Mouse (Mus musculus) hindbrain, embryonic 11.5 days (tissue): ENCODE measurements at regions not wholly inside any gene's neighbourhood (a gene's known extent, or its start where the extent isn't known, plus 50 kb on each side); places are given as distances from the start of the nearest gene placed in this dataset.
"Not testable (repeated sequence)": the region's sequence is repeated elsewhere in the genome, so short reads cannot be mapped to it uniquely, and the experiment has no call there.

Experiments
- ATAC-seq: fragments of 200-750 bp; cut with Nextera tagmentation; 2 replicates; pipeline ENCODE4 v1.8.0; 2017; ENCODE audit warnings: mild to moderate bottlenecking, moderate TSS enrichment, moderate library complexity; ENCODE audit not compliant: low FRiP score
- DNase-seq: peaks from one replicate; pipeline ENCODE4 v3.0.0-alpha.2; 2015; ENCODE audit warnings: low spot score
- H3K27ac ChIP-seq: fragments of 300-500 bp; sonication (generic); 2 replicates; pipeline ENCODE4 v1.5.1; 2014; ENCODE audit warnings: mild to moderate bottlenecking, low read depth, low read length
- H3K27me3 ChIP-seq: fragments of 300-500 bp; sonication (generic); 2 replicates; pipeline ENCODE4 v1.6.1; 2014; ENCODE audit warnings: mild to moderate bottlenecking, low read length, moderate library complexity, mixed read lengths; ENCODE audit not compliant: control insufficient read depth, insufficient read depth
- H3K36me3 ChIP-seq: fragments of 300-500 bp; sonication (generic); 2 replicates; pipeline ENCODE4 v1.6.1; 2014; ENCODE audit warnings: mild to moderate bottlenecking, low read length, moderate library complexity, mixed read lengths; ENCODE audit not compliant: control insufficient read depth, insufficient read depth
- H3K4me1 ChIP-seq: fragments of 300-500 bp; sonication (generic); replicated peaks from 2 replicates; pipeline ENCODE4 v1.6.1; 2014; ENCODE audit warnings: low read length, mixed read lengths; ENCODE audit not compliant: control insufficient read depth, insufficient read depth
- H3K4me2 ChIP-seq: fragments of 300-500 bp; sonication (generic); replicated peaks from 2 replicates; pipeline ENCODE4 v1.6.1; 2014; ENCODE audit warnings: mild to moderate bottlenecking, low read depth, low read length
- H3K4me3 ChIP-seq: fragments of 300-500 bp; sonication (generic); 2 replicates; pipeline ENCODE4 v1.5.1; 2014; ENCODE audit warnings: low read depth, low read length
- H3K9ac ChIP-seq: fragments of 300-500 bp; sonication (generic); 2 replicates; pipeline ENCODE4 v1.6.1; 2014; ENCODE audit warnings: low read depth, low read length
- H3K9me3 ChIP-seq: fragments of 300-500 bp; sonication (generic); 2 replicates; pipeline ENCODE4 v1.6.1; 2016; ENCODE audit warnings: low read length; ENCODE audit not compliant: control insufficient read depth
- WGBS: fragments of 180-500 bp; shearing (Covaris S2); extraction: QIAGEN DNeasy Blood & Tissue Kit; methylation state at CpG from one replicate; pipeline ENCODE4 v1.1.7; 2014; 5-methylcytosine and 5-hydroxymethylcytosine counted together

- no peak for ATAC-seq
- H3K27ac ChIP-seq: no peak overlapping the region
- no peak overlapping the region for H3K4me2 ChIP-seq
- no peak for DNase-seq
- no peak overlapping the region for H3K4me3 ChIP-seq
- no peaks in the 10 kb centered on the region for H3K4me1 ChIP-seq
- H3K9me3 ChIP-seq: no peaks in the 10 kb centered on the region
- H3K9ac ChIP-seq: no peak overlapping the region
- H3K36me3 ChIP-seq: no peaks in the 10 kb centered on the region
- H3K27me3 ChIP-seq: no peaks in the 10 kb centered on the region
Measured at GRCm38 (mm10) chr5:39251021-39251420, 374.4 kb upstream of the Clnk start.

GRCm38 (mm10) chr5:39219698-39220097, 343.1 kb upstream of the Clnk start:
- H3K36me3 ChIP-seq: no peaks in the 10 kb centered on the region
- no peak for DNase-seq
- no peak overlapping the region for H3K4me2 ChIP-seq
- no peak overlapping the region for H3K4me3 ChIP-seq
- H3K27ac ChIP-seq: no peak overlapping the region
- no peaks in the 10 kb centered on the region for H3K9me3 ChIP-seq
- H3K4me1 ChIP-seq: no peaks in the 10 kb centered on the region
- ATAC-seq: no peak
- WGBS: 83% methylated on average over 5 of the region's 5 CpGs
- no peaks in the 10 kb centered on the region for H3K27me3 ChIP-seq
- no peak overlapping the region for H3K9ac ChIP-seq

GRCm38 (mm10) chr5:39216326-39216725, 339.7 kb upstream of the Clnk start:
- ATAC-seq (no peak), DNase-seq (no peak)
- Histone ChIP-seq H3K9me3 (no peaks in the 10 kb centered on the region), H3K4me2 (no peak overlapping the region), H3K36me3 (no peaks in the 10 kb centered on the region), H3K9ac (no peak overlapping the region), H3K4me3 (no peak overlapping the region), H3K4me1 (no peaks in the 10 kb centered on the region), H3K27me3 (no peaks in the 10 kb centered on the region), H3K27ac (no peak overlapping the region)
- 97% methylated on average over 5 of the region's 5 CpGs for WGBS

GRCm38 (mm10) chr5:39215016-39215415, 338.4 kb upstream of the Clnk start:
- Histone ChIP-seq H3K36me3 (no peaks in the 10 kb centered on the region), H3K9me3 (no peaks in the 10 kb centered on the region), H3K9ac (no peak overlapping the region), H3K4me1 (no peaks in the 10 kb centered on the region), H3K27me3 (no peaks in the 10 kb centered on the region), H3K4me2 (no peak overlapping the region), H3K27ac (no peak overlapping the region), H3K4me3 (no peak overlapping the region)
- WGBS: 78% methylated on average over 3 of the region's 3 CpGs
- no peak for ATAC-seq
- DNase-seq: no peak

- peak; percentile 64 for ATAC-seq
- Histone ChIP-seq H3K4me2 (no peak overlapping the region), H3K9ac (no peak overlapping the region), H3K9me3 (no peaks in the 10 kb centered on the region), H3K36me3 (no peaks in the 10 kb centered on the region), H3K27ac (no peak overlapping the region), H3K4me3 (no peak overlapping the region), H3K4me1 (no peaks in the 10 kb centered on the region), H3K27me3 (no peaks in the 10 kb centered on the region)
- DNase-seq: peak; percentile 5
Measured at GRCm38 (mm10) chr5:39212550-39212949, 335.9 kb upstream of the Clnk start.

- Histone ChIP-seq H3K9ac (no peak overlapping the region), H3K27me3 (no peaks in the 10 kb centered on the region), H3K27ac (no peak overlapping the region)
Measured at GRCm38 (mm10) chr5:39198856-39199255, 322.2 kb upstream of the Clnk start.

GRCm38 (mm10) chr5:39191153-39191552, 314.5 kb upstream of the Clnk start:
- not testable (repeated sequence) for H3K27me3 ChIP-seq, H3K4me2 ChIP-seq, DNase-seq, H3K4me3 ChIP-seq, H3K9me3 ChIP-seq, H3K27ac ChIP-seq, H3K36me3 ChIP-seq, ATAC-seq, H3K9ac ChIP-seq, H3K4me1 ChIP-seq
- 92% methylated on average over 2 of the region's 4 CpGs for WGBS

More at GRCm38 (mm10) chr5:39198856-39199255, 322.2 kb upstream of the Clnk start:
- Histone ChIP-seq H3K4me2 (no peak overlapping the region), H3K36me3 (no peaks in the 10 kb centered on the region), H3K4me1 (no peaks in the 10 kb centered on the region), H3K4me3 (no peak overlapping the region), H3K9me3 (no peaks in the 10 kb centered on the region)
- no peak for DNase-seq
- ATAC-seq: no peak

GRCm38 (mm10) chr5:39181616-39182402, 305.2 kb upstream of the Clnk start:
- WGBS: 78% methylated on average over 2 of the region's 2 CpGs
- no peak overlapping the region for H3K27ac ChIP-seq
- no peak overlapping the region for H3K9ac ChIP-seq
- DNase-seq: no peak
- no peaks in the 10 kb centered on the region for H3K9me3 ChIP-seq
- no peak overlapping the region for H3K4me3 ChIP-seq
- no peaks in the 10 kb centered on the region for H3K27me3 ChIP-seq
- H3K4me1 ChIP-seq: no peaks in the 10 kb centered on the region
- no peak overlapping the region for H3K4me2 ChIP-seq
- no peaks in the 10 kb centered on the region for H3K36me3 ChIP-seq
- ATAC-seq: no peak

- peak; percentile 4 for DNase-seq
- Histone ChIP-seq H3K36me3 (no peaks in the 10 kb centered on the region), H3K9me3 (no peaks in the 10 kb centered on the region), H3K9ac (no peak overlapping the region), H3K4me3 (no peak overlapping the region), H3K27ac (no peak overlapping the region), H3K27me3 (no peaks in the 10 kb centered on the region), H3K4me2 (no peak overlapping the region), H3K4me1 (no peaks in the 10 kb centered on the region)
- 30% methylated on average over 4 of the region's 4 CpGs for WGBS
- ATAC-seq: no peak
Measured at GRCm38 (mm10) chr5:39181028-39181427, 304.4 kb upstream of the Clnk start.
